Mouse (Mus musculus) neural tube, embryonic 14.5 days (tissue): ENCODE results near the gene Il1rap. TPM values are rescaled to one million over a fixed set of nuclear protein-coding genes. Genes with fewer than 3 reads are reported as not detected.

Experiments used
- ATAC-seq: fragments of 200-750 bp; cut with Nextera tagmentation; 2 replicates; pipeline ENCODE4 v1.8.0; 2017; ENCODE audit warnings: low read depth, mild to moderate bottlenecking, moderate TSS enrichment, moderate library complexity
- H3K27ac ChIP-seq: fragments of 300-500 bp; sonication (generic); 2 replicates; pipeline ENCODE4 v1.5.1; 2014; ENCODE audit warnings: low read depth, mild to moderate bottlenecking, control low read depth, low read length, moderate library complexity, mixed read lengths
- H3K27me3 ChIP-seq: fragments of 300-500 bp; sonication (generic); 2 replicates; pipeline ENCODE4 v1.6.1; 2014; ENCODE audit warnings: low read length; ENCODE audit not compliant: control insufficient read depth, insufficient read depth
- H3K36me3 ChIP-seq: fragments of 300-500 bp; sonication (generic); 2 replicates; pipeline ENCODE4 v1.6.1; 2014; ENCODE audit warnings: low read length, mixed read lengths; ENCODE audit not compliant: control insufficient read depth, insufficient read depth
- H3K4me1 ChIP-seq: fragments of 300-500 bp; sonication (generic); 2 replicates; pipeline ENCODE4 v1.6.1; 2014; ENCODE audit warnings: low read length; ENCODE audit not compliant: control insufficient read depth, insufficient read depth
- H3K4me2 ChIP-seq: fragments of 300-500 bp; sonication (generic); 2 replicates; pipeline ENCODE4 v1.6.1; 2014; ENCODE audit warnings: mild to moderate bottlenecking, low read depth, low read length, control low read depth
- H3K4me3 ChIP-seq: fragments of 300-500 bp; sonication (generic); 2 replicates; pipeline ENCODE4 v1.5.1; 2014; ENCODE audit warnings: low read depth, low read length, control low read depth, mixed read lengths
- H3K9ac ChIP-seq: fragments of 300-500 bp; sonication (generic); replicated peaks from 2 replicates; pipeline ENCODE4 v1.6.1; 2014; ENCODE audit warnings: low read depth, mild to moderate bottlenecking, control low read depth, low read length, mixed read lengths
- H3K9me3 ChIP-seq: fragments of 300-500 bp; sonication (generic); 2 replicates; pipeline ENCODE4 v1.6.1; 2016; ENCODE audit warnings: low read length; ENCODE audit not compliant: control insufficient read depth
- WGBS: fragments of 180-500 bp; shearing (Covaris S2); extraction: QIAGEN DNeasy Blood & Tissue Kit; methylation state at CpG from one replicate; pipeline ENCODE4 v1.1.7; 2014; 5-methylcytosine and 5-hydroxymethylcytosine counted together
- polyA plus RNA-seq: library from polyadenylated mRNA; unstranded; fragments of >200 nt; fragmentation: Nextera tagmentation; extraction: Ambion mirVana; gene quantifications from 2 replicates; pipeline ENCODE4 v1.2.1, GENCODE M21; 2014

Il1rap gene
- polyA plus RNA-seq, 1 experiment from 2014 or later: 13.2 TPM

DNA sequence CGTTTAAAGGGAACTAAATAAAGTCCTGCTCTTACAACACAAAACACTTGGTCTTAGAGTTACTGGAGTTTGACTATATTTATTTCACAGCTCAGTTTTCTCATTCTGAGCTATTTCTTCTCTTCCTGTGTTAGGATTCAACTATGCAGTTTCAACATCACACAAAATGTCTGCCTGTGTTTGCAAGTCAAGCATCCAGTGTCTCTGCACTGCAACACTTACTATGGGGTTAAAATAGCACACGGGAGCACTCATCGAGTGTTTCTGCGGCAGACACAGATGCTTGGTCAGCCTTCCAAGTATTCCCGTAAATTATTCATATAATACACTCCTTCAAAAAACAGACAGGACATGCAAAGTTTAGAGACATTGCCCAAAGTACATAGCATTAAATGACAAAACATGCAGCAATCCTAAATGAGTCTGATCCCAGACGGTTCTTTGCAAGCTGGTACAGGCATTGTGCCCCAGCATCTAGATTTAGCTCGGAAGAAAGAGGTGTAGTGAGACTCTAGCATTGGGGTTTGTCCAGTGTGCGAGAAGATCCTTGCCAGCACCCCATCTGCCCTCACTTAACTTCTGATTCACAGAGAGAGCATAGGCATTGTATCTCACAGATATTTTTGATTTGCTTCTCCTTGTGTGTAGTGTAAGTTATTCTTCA lies 119.1 kb downstream of the Il1rap start:
- Histone ChIP-seq H3K9ac (no peak overlapping the region), H3K27me3 (no peaks in the 10 kb centered on the region), H3K4me1 (no peaks in the 10 kb centered on the region), H3K4me2 (no peak overlapping the region), H3K9me3 (no peaks in the 10 kb centered on the region), H3K36me3 (no peaks in the 10 kb centered on the region), H3K4me3 (no peak overlapping the region), H3K27ac (no peak overlapping the region)
- 86% methylated on average over 8 of the region's 8 CpGs for WGBS
- ATAC-seq: no peak

DNA sequence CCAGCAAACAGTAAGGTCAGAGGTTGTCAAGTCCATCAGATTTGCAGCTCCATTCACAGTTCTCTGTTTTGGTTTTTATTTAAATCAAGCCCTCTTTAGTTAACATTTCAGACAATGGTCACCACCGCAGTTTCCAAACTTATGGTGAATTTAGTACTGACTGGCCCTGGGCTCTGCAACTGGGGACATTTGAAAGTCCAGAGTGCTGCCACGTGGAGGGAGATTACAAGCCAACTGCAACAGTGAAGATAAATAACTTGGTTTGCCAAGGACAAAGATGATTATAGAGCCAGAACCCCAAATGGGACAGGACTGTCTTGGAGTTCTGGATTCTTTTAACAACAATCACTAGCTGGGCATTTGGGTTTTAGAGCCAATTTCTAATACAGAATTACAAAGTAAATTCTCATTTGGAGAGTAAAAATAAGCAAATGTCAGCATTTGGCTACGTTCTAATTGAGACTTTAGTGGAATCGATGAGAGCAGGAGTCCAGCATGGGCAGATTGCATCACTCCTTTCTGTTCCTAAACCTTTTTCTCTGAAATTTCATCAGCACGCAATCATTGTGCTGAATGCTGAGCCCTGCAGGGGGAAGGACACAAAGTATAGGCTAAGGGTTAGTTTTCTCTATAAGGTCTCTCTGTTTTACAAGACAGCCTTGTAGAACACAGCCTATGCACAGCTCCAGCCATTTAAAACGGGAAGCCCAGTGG lies 124.3 kb downstream of the Il1rap start:
- no peaks in the 10 kb centered on the region for H3K27me3 ChIP-seq
- ATAC-seq: no peak
- H3K27ac ChIP-seq: no peak overlapping the region
- H3K9ac ChIP-seq: no peak overlapping the region
- H3K36me3 ChIP-seq: no peaks in the 10 kb centered on the region
- H3K9me3 ChIP-seq: no peaks in the 10 kb centered on the region
- H3K4me3 ChIP-seq: no peak overlapping the region
- no peaks in the 10 kb centered on the region for H3K4me1 ChIP-seq
- 79% methylated on average over 6 of the region's 6 CpGs for WGBS
- no peak overlapping the region for H3K4me2 ChIP-seq

- no peaks in the 10 kb centered on the region for H3K27me3 ChIP-seq
- H3K4me2 ChIP-seq: no peak overlapping the region
- no peak overlapping the region for H3K4me3 ChIP-seq
- no peak overlapping the region for H3K9ac ChIP-seq
- WGBS: 89% methylated on average over 2 of the region's 2 CpGs
- no peaks in the 10 kb centered on the region for H3K36me3 ChIP-seq
- ATAC-seq: no peak
- no peaks in the 10 kb centered on the region for H3K9me3 ChIP-seq
- no peaks in the 10 kb centered on the region for H3K4me1 ChIP-seq
- H3K27ac ChIP-seq: no peak overlapping the region
Measured at GRCm38 (mm10) chr16:26706503-26706902, 125.0 kb downstream of the Il1rap start.

GRCm38 (mm10) chr16:26710922-26711321 lies 129.4 kb downstream of the Il1rap start:
- Histone ChIP-seq H3K36me3 (no peaks in the 10 kb centered on the region), H3K4me2 (no peak overlapping the region), H3K4me3 (no peak overlapping the region), H3K27ac (no peak overlapping the region), H3K9me3 (no peaks in the 10 kb centered on the region), H3K4me1 (no peaks in the 10 kb centered on the region), H3K27me3 (no peaks in the 10 kb centered on the region), H3K9ac (no peak overlapping the region)
- no peak for ATAC-seq
- 83% methylated on average over 3 of the region's 3 CpGs for WGBS

- no peaks in the 10 kb centered on the region for H3K27me3 ChIP-seq
- ATAC-seq: no peak
- H3K4me3 ChIP-seq: no peak overlapping the region
- H3K9ac ChIP-seq: no peak overlapping the region
- no peaks in the 10 kb centered on the region for H3K4me1 ChIP-seq
- WGBS: 77% methylated on average over 5 of the region's 5 CpGs
- no peaks in the 10 kb centered on the region for H3K36me3 ChIP-seq
- no peaks in the 10 kb centered on the region for H3K9me3 ChIP-seq
- no peak overlapping the region for H3K27ac ChIP-seq
- H3K4me2 ChIP-seq: no peak overlapping the region
Measured at GRCm38 (mm10) chr16:26713538-26714316, 132.2 kb downstream of the Il1rap start.

DNA sequence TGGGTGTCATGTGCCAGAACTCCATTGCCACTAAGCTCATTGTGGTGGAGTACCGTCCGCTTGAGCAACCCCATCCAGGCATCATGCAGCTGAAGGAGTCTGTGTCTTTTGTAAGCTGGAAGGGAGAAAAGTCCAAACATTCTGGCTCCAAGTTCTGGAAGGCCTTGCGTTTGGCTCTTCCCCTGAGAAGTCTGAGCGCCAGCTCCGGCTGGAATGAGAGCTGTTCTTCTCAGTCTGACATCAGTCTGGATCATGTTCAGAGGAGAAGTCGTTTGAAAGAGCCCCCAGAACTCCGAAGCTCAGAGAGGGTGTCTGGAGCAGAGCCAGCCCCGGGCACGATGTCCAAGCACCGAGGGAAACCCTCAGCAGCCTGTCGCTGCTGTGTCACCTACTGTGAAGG lies 141.0 kb downstream of the Il1rap start:
- no peak overlapping the region for H3K27ac ChIP-seq
- H3K4me3 ChIP-seq: no peak overlapping the region
- H3K4me1 ChIP-seq: no peaks in the 10 kb centered on the region
- H3K9me3 ChIP-seq: no peaks in the 10 kb centered on the region
- no peak overlapping the region for H3K9ac ChIP-seq
- ATAC-seq: no peak
- no peaks in the 10 kb centered on the region for H3K36me3 ChIP-seq
- 83% methylated on average over 11 of the region's 11 CpGs for WGBS
- H3K27me3 ChIP-seq: no peaks in the 10 kb centered on the region
- H3K4me2 ChIP-seq: no peak overlapping the region

DNA sequence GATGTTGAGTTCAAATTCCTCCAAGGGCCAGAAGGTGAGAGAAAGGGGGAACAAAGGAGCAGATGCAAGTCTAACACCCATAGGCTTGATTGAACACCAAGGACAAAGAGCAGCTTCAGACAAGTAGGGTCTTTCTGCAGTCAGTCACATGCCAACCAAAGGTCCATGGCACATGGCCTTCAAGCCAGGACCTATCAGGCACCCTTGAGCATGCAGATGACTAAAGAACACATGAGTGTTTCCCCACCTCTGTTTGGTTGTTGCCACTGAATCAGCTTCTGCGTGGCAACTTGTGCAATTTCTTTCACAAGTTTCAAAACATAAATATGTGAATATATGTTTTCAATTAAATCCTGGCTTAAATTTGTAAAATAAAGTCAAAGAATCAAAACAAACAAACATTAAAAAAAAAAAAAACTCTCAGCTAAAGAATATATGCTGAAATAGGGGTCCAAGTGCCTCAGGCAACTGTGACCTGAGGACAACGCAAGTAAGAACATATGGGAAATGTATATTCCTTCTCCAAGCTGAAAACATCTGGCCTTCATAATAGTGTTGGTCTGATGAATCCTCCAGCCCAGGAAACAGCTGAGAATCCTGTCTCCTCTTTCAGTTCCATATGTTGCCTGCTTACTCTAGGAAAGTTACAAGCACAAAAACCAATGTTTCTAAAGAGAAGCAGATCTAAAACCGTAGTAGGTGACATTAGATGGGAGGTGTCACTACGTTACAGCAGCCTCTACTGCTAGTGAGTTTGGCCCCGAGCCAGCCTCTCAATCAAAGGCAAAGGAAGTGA lies 142.6 kb downstream of the Il1rap start:
- Histone ChIP-seq H3K9me3 (no peaks in the 10 kb centered on the region), H3K9ac (no peak overlapping the region), H3K4me3 (no peak overlapping the region), H3K4me2 (no peak overlapping the region), H3K36me3 (no peaks in the 10 kb centered on the region), H3K27me3 (no peaks in the 10 kb centered on the region), H3K27ac (no peak overlapping the region), H3K4me1 (no peaks in the 10 kb centered on the region)
- 78% methylated on average over 5 of the region's 5 CpGs for WGBS
- ATAC-seq: no peak

DNA sequence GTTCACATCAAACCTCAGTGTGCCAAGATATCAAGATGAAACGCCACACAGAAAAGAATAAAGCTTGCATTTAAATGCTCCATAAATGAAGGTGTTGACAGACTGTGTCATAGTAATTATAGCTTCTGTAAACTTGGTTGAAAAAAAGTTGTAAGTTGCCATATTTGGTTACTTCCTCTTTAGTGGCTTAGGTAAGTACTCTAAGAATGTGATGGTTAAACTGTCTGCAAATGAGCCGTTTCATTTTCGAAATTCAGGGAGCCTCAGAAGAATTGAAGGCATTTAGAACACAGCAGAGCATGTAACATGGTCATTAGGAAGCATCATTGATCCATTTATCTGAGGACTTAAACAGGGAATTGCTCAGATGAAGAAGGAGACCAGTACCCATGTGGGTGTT lies 146.6 kb downstream of the Il1rap start:
- ATAC-seq: no peak
- no peaks in the 10 kb centered on the region for H3K9me3 ChIP-seq
- H3K9ac ChIP-seq: no peak overlapping the region
- H3K27me3 ChIP-seq: no peaks in the 10 kb centered on the region
- no peak overlapping the region for H3K4me2 ChIP-seq
- no peak overlapping the region for H3K27ac ChIP-seq
- no peaks in the 10 kb centered on the region for H3K4me1 ChIP-seq
- no peaks in the 10 kb centered on the region for H3K36me3 ChIP-seq
- H3K4me3 ChIP-seq: no peak overlapping the region
- WGBS: 70% methylated on average over 3 of the region's 3 CpGs
